Mouse (Mus musculus): ENCODE data around the gene Snx9.

- TF ChIP-seq CTCF (IDR thresholded peaks at IDR 0.05; ENCODE audit: borderline replicate concordance, insufficient read depth, low read length): no peak
- TF ChIP-seq POLR2A (IDR thresholded peaks at IDR 0.05; ENCODE audit: low read depth, low read length): no peak
Measured at GRCm38 (mm10) chr17:5942156-5942555, 101.0 kb downstream of the Snx9 start.

Measured in embryonic fibroblast, embryonic 13.5 days (primary cell).